In genomic region chr11:104543337-104543736, GRCm38 (mm10) we compare ENCODE assay signal across 8 mouse cellular contexts. TPM values are rescaled to one million over a fixed set of nuclear protein-coding genes. Genes with fewer than 3 reads are reported as not detected.
DNase-seq lines count a peak whose midpoint lies in the region; ATAC-seq and TF ChIP-seq lines count a peak whose summit lies in the region.
"Not testable (repeated sequence)": the region's sequence is repeated elsewhere in the genome, so short reads cannot be mapped to it uniquely, and the experiment has no call there.
"Had no signal": no experiment of that assay in that cellular context is flagged by ENCODE, and none has a peak within 500 bp of the region (broad histone marks: within the 10 kb centered on the region; RNA-seq: fewer than 3 reads in every experiment).

No protein-coding gene starts in this region.

- H3K9ac ChIP-seq in MEL (ENCODE audit: control insufficient read depth, low read depth, low read length, poor library complexity, severe bottlenecking); liver, embryonic 12.5 days; liver, embryonic 14.5 days (replicated peaks); liver, embryonic 16.5 days (ENCODE audit: low read depth, low read length): not testable (repeated sequence)

- H3K4me1 ChIP-seq in MEL (ENCODE audit: control insufficient read depth in 1 of 2, insufficient read depth in 2 of 2, low read length in 2 of 2), result peaks cover 35 to 50% of the 10 kb centered on the region in 2 experiments
- H3K4me1 ChIP-seq in liver, embryonic 12.5 days, result peaks cover 86% of the 10 kb centered on the region
- H3K4me1 ChIP-seq in liver, embryonic 14.5 days (replicated peaks; ENCODE audit: control insufficient read depth in 2 of 2, insufficient read depth in 2 of 2, low read length in 1 of 2), result peaks cover 30 to 44% of the 10 kb centered on the region in 2 experiments
- peaks cover 46% of the 10 kb centered on the region for H3K4me1 ChIP-seq in liver, embryonic 16.5 days (ENCODE audit: control insufficient read depth, low read depth, low read length)

- peaks cover 67% of the 10 kb centered on the region for H3K79me2 ChIP-seq in MEL (ENCODE audit: control insufficient read depth, insufficient read depth, low read length, poor library complexity)

- H3K4me2 ChIP-seq in liver, embryonic 12.5 days, result peak overlapping the region; percentile 45
- H3K4me2 ChIP-seq in liver, embryonic 14.5 days (ENCODE audit: low read depth), result peak overlapping the region; percentile 37
- peak overlapping the region; percentile 30; the same call in 1 of the 2 replicates for H3K4me2 ChIP-seq in liver, embryonic 16.5 days (ENCODE audit: low read depth, low read length)

- TF ChIP-seq RAD21 in MEL (IDR thresholded peaks at IDR 0.05; ENCODE audit: low read depth, low read length), result not testable (repeated sequence)

- TF ChIP-seq CTCF in MEL (IDR thresholded peaks at IDR 0.05 in 2 of 3, conservative IDR thresholded peaks at IDR 0.05 in 1 of 3; ENCODE audit: control insufficient read depth in 1 of 3, insufficient read depth in 1 of 3, low read depth in 2 of 3, low read length in 3 of 3, poor library complexity in 1 of 3, severe bottlenecking in 1 of 3); liver, embryonic 14.5 days (IDR thresholded peaks at IDR 0.05; ENCODE audit: low read depth): not testable (repeated sequence)

- not testable (repeated sequence) for H3K27me3 ChIP-seq in MEL (ENCODE audit: control insufficient read depth in 1 of 2, insufficient read depth in 2 of 2, low read length in 2 of 2); liver, embryonic 12.5 days (replicated peaks); liver, embryonic 14.5 days (ENCODE audit: control insufficient read depth, insufficient read depth, low read length); liver, embryonic 16.5 days (ENCODE audit: control insufficient read depth, insufficient read depth, low read depth, low read length)

- 32% methylated on average over 2 of the region's 2 CpGs for WGBS in liver, embryonic 12.5 days (ENCODE audit: insufficient replicate concordance)
- 14% methylated on average over 2 of the region's 2 CpGs for WGBS in liver, embryonic 14.5 days (ENCODE audit: insufficient replicate concordance)
- WGBS in liver, embryonic 16.5 days (ENCODE audit: insufficient replicate concordance), result 27% methylated on average over 2 of the region's 2 CpGs

- DNase-seq in MEL (ENCODE audit: low read depth, low spot score), result peak; percentile 88
- DNase-seq in c-Kit-positive CD71-positive TER-119-negative erythroid progenitor cells, embryonic 14.5 days (ENCODE audit: low read depth), result peak; percentile 71
- DNase-seq in liver, embryonic 14.5 days (ENCODE audit: low read depth in 3 of 3, low spot score in 3 of 3), result peak; percentile 49 to 59 (median 51)

- TF ChIP-seq EP300 in MEL (IDR thresholded peaks at IDR 0.05; ENCODE audit: low read depth in 1 of 2, low read length in 2 of 2), result peak; percentile 89 to 90
- TF ChIP-seq EP300 in liver, embryonic 14.5 days (IDR thresholded peaks at IDR 0.05; ENCODE audit: low read depth), result peak; percentile 72

- not testable (repeated sequence) for TF ChIP-seq POLR2A in MEL (IDR thresholded peaks at IDR 0.05; ENCODE audit: control insufficient read depth in 1 of 2, insufficient read depth in 1 of 2, low read depth in 1 of 2, low read length in 2 of 2, poor library complexity in 1 of 2)

- not testable (repeated sequence) for H3K4me3 ChIP-seq in MEL (ENCODE audit: control insufficient read depth in 1 of 2, insufficient read depth in 1 of 2, low read depth in 2 of 2, low read length in 2 of 2); liver, embryonic 12.5 days; liver, embryonic 14.5 days (ENCODE audit: insufficient read depth in 1 of 2, low read depth in 2 of 2, low read length in 2 of 2); liver, embryonic 16.5 days (ENCODE audit: low read depth, low read length)

- ATAC-seq in common myeloid progenitor, adult 5-6 weeks (replicated peaks; ENCODE audit: low read depth, poor library complexity, severe bottlenecking), result 0 out of 2 replicates have a peak, but pooled peaks have one; percentile 47
- ATAC-seq in liver, embryonic 12.5 days, result peak; percentile 67
- ATAC-seq in liver, embryonic 14.5 days (ENCODE audit: insufficient read depth), result peak; percentile 67
- ATAC-seq in liver, embryonic 16.5 days (ENCODE audit: low read depth), result peak; percentile 55; the same call in 1 of the 2 replicates
- ATAC-seq in megakaryocyte progenitor cell, adult 5-6 weeks (replicated peaks; ENCODE audit: poor library complexity), result peak; percentile 55

- peaks cover 8 to 68% of the 10 kb centered on the region in 2 experiments for H3K36me3 ChIP-seq in MEL (ENCODE audit: control insufficient read depth in 1 of 2, insufficient read depth in 2 of 2, low read length in 2 of 2)
- H3K36me3 ChIP-seq in liver, embryonic 12.5 days, result peaks cover 37% of the 10 kb centered on the region
- H3K36me3 ChIP-seq in liver, embryonic 14.5 days (replicated peaks; ENCODE audit: control insufficient read depth, insufficient read depth, low read depth), result peaks cover 12% of the 10 kb centered on the region
- H3K36me3 ChIP-seq in liver, embryonic 16.5 days (ENCODE audit: control insufficient read depth, insufficient read depth), result not testable (repeated sequence)

- H3K27ac ChIP-seq in MEL (ENCODE audit: control insufficient read depth, low read depth, low read length), result peak overlapping the region; percentile 53; the same call in 1 of the 2 replicates
- peak overlapping the region; percentile 66 for H3K27ac ChIP-seq in liver, embryonic 12.5 days
- H3K27ac ChIP-seq in liver, embryonic 14.5 days, result peak overlapping the region; percentile 27; the same call in 1 of the 2 replicates
- peak overlapping the region; percentile 64; the same call in 1 of the 2 replicates for H3K27ac ChIP-seq in liver, embryonic 16.5 days (ENCODE audit: low read length)

- not testable (repeated sequence) for H3K9me3 ChIP-seq in MEL (replicated peaks; ENCODE audit: insufficient read depth, low read length); liver, embryonic 12.5 days (replicated peaks); liver, embryonic 14.5 days (ENCODE audit: control insufficient read depth, low read length); liver, embryonic 16.5 days (replicated peaks; ENCODE audit: control insufficient read depth, low read length)

TF ChIP-seq in MEL, 35 proteins besides CTCF, POLR2A, EP300 and RAD21 (continues in another document):
- peak; percentile 87 for TF ChIP-seq MAZ (IDR thresholded peaks at IDR 0.05; ENCODE audit: low read depth, low read length)
- peak; percentile 57; the same call in 1 of the 2 replicates for TF ChIP-seq BHLHE40 (IDR thresholded peaks at IDR 0.05; ENCODE audit: borderline replicate concordance, low read depth, low read length)
- peak; percentile 59; the same call in 1 of the 2 replicates for TF ChIP-seq MAFK (IDR thresholded peaks at IDR 0.05; ENCODE audit: borderline replicate concordance, low read depth, low read length)
- peak; percentile 31; the same call in 1 of the 2 replicates for TF ChIP-seq CHD2 (IDR thresholded peaks at IDR 0.05; ENCODE audit: low read length)
- TF ChIP-seq MYC (IDR thresholded peaks at IDR 0.05; ENCODE audit: low read depth, low read length), result peak; percentile 97
- TF ChIP-seq ZKSCAN1 (IDR thresholded peaks at IDR 0.05; ENCODE audit: low read depth, low read length), result peak; percentile 68; the same call in 1 of the 2 replicates
- peak; percentile 90 for TF ChIP-seq RCOR1 (IDR thresholded peaks at IDR 0.05; ENCODE audit: low read depth, low read length)
- peak; percentile 48; the same call in 1 of the 2 replicates for TF ChIP-seq USF1 (IDR thresholded peaks at IDR 0.05; ENCODE audit: low read depth, low read length)
- TF ChIP-seq ZMIZ1 (IDR thresholded peaks at IDR 0.05; ENCODE audit: low read depth, low read length), result peak; percentile 63; the same call in 1 of the 2 replicates
- TF ChIP-seq MAX (IDR thresholded peaks at IDR 0.05; ENCODE audit: low read length), result peak; percentile 85
- TF ChIP-seq GATA1 (IDR thresholded peaks at IDR 0.05; ENCODE audit: low read depth, low read length), result peak; percentile 94
- TF ChIP-seq TAL1 (IDR thresholded peaks at IDR 0.05; ENCODE audit: low read length), result peak; percentile 74
- TF ChIP-seq ZNF384 (IDR thresholded peaks at IDR 0.05; ENCODE audit: low read depth, low read length), result peak; percentile 96
- TF ChIP-seq SIN3A (IDR thresholded peaks at IDR 0.05; ENCODE audit: low read length), result peak; percentile 92
- TF ChIP-seq TCF12 (IDR thresholded peaks at IDR 0.05; ENCODE audit: low read depth, low read length), result peak; percentile 95
- peak; percentile 92 for TF ChIP-seq ETS1 (IDR thresholded peaks at IDR 0.05; ENCODE audit: low read depth, low read length)

RNA-seq across cellular contexts. Expression of gene Cdc27, which starts 7.1 kb away (rescaled TPM):
- total RNA-seq in MEL (2012; rRNA removed), result 24.4 and 32.6 TPM in 2 replicates
- polyA plus RNA-seq in MEL (2012; ENCODE audit: insufficient read depth in 1 of 2, insufficient read length in 2 of 2, low read depth in 1 of 2, low replicate concordance in 2 of 2, missing spikeins in 1 of 2), result 100 to 1,000 TPM in 1 of 2 experiments, 10 to 100 TPM in 1; 30.4 to 180 TPM
- total RNA-seq in common myeloid progenitor, adult 5-6 weeks (2017), result 74.3 and 78.4 TPM in 2 replicates
- polyA plus RNA-seq in liver, embryonic 12.5 days (2016; fragmentation: Nextera tagmentation; extraction: Ambion mirVana), result 32.2 and 33.1 TPM in 2 replicates
- 8.1 and 12.1 TPM in 2 replicates for polyA plus RNA-seq in liver, embryonic 14.5 days (2012; rRNA removed)
- 20.0 and 23.8 TPM in 2 replicates for polyA plus RNA-seq in liver, embryonic 14.5 days (2014; fragmentation: Nextera tagmentation; extraction: Ambion mirVana)
- 17.5 and 18.1 TPM in 2 replicates for polyA plus RNA-seq in liver, embryonic 16.5 days (2015; fragmentation: Nextera tagmentation; extraction: Ambion mirVana)
- total RNA-seq in megakaryocyte progenitor cell, adult 5-6 weeks (2015), result 72.1 and 80.0 TPM in 2 replicates
- 48.6 and 58.0 TPM in 2 replicates for total RNA-seq in megakaryocyte progenitor cell, adult 5-6 weeks (2017)

RNA-seq across cellular contexts. Expression of gene Myl4, which starts 7.1 kb away (rescaled TPM):
- total RNA-seq in MEL (2012; rRNA removed), result 0.85 and 1.3 TPM in 2 replicates
- under 1 TPM in 1 of 2 experiments, not detected in 1; 0.29 TPM for polyA plus RNA-seq in MEL (2012; ENCODE audit: insufficient read depth in 1 of 2, insufficient read length in 2 of 2, low read depth in 1 of 2, low replicate concordance in 2 of 2, missing spikeins in 1 of 2)
- 0.87 and 1.2 TPM in 2 replicates for total RNA-seq in common myeloid progenitor, adult 5-6 weeks (2017)
- 1.5 and 3.5 TPM in 2 replicates for polyA plus RNA-seq in liver, embryonic 12.5 days (2016; fragmentation: Nextera tagmentation; extraction: Ambion mirVana)
- 0.45 and 0.50 TPM in 2 replicates for polyA plus RNA-seq in liver, embryonic 14.5 days (2012; rRNA removed)
- 0.51 and 0.63 TPM in 2 replicates for polyA plus RNA-seq in liver, embryonic 14.5 days (2014; fragmentation: Nextera tagmentation; extraction: Ambion mirVana)
- 6.0 and 8.7 TPM in 2 replicates for polyA plus RNA-seq in liver, embryonic 16.5 days (2015; fragmentation: Nextera tagmentation; extraction: Ambion mirVana)
- total RNA-seq in megakaryocyte progenitor cell, adult 5-6 weeks (2015), result 2.2 and 3.2 TPM in 2 replicates
- 1.8 and 4.9 TPM in 2 replicates for total RNA-seq in megakaryocyte progenitor cell, adult 5-6 weeks (2017)
- polyA plus RNA-seq: G1E had no signal
